Mouse (Mus musculus): ENCODE measurements at regions not wholly inside any gene's neighbourhood (a gene's known extent, or its start where the extent isn't known, plus 50 kb on each side); places are given as distances from the start of the nearest gene placed in this dataset.
"Not testable (repeated sequence)": the region's sequence is repeated elsewhere in the genome, so short reads cannot be mapped to it uniquely, and the experiment has no call there.

GRCm38 (mm10) chr2:97706651-97707050 is 955.4 kb upstream of the Gm10801 start:
- Histone ChIP-seq H3K27ac (replicated peaks; ENCODE audit: low read depth, low read length) (no peak overlapping the region), H3K4me3 (replicated peaks; ENCODE audit: low read depth, low read length) (no peak overlapping the region), H3K4me2 (ENCODE audit: low read length) (no peak overlapping the region), H3K27me3 (ENCODE audit: control insufficient read depth, insufficient read depth, low read length) (no peaks in the 10 kb centered on the region), H3K36me3 (ENCODE audit: control insufficient read depth, insufficient read depth, low read length) (no peaks in the 10 kb centered on the region), H3K9me3 (ENCODE audit: control insufficient read depth, low read length) (no peaks in the 10 kb centered on the region), H3K4me1 (ENCODE audit: control insufficient read depth, insufficient read depth, low read length) (no peaks in the 10 kb centered on the region), H3K9ac (replicated peaks; ENCODE audit: low read length) (no peak overlapping the region)
- WGBS: 92% methylated on average over 5 of the region's 5 CpGs
- ATAC-seq (ENCODE audit: low FRiP score, low TSS enrichment) (no peak), DNase-seq (no peak)

- H3K27ac ChIP-seq (replicated peaks; ENCODE audit: low read depth, low read length): no peak overlapping the region
- ATAC-seq (ENCODE audit: low FRiP score, low TSS enrichment) (no peak), DNase-seq (no peak)
- H3K27me3 ChIP-seq (ENCODE audit: control insufficient read depth, insufficient read depth, low read length): no peaks in the 10 kb centered on the region
- no peak overlapping the region for H3K9ac ChIP-seq (replicated peaks; ENCODE audit: low read length)
- H3K4me1 ChIP-seq (ENCODE audit: control insufficient read depth, insufficient read depth, low read length): no peaks in the 10 kb centered on the region
- no peak overlapping the region for H3K4me2 ChIP-seq (ENCODE audit: low read length)
- H3K36me3 ChIP-seq (ENCODE audit: control insufficient read depth, insufficient read depth, low read length): no peaks in the 10 kb centered on the region
- H3K4me3 ChIP-seq (replicated peaks; ENCODE audit: low read depth, low read length): no peak overlapping the region
- H3K9me3 ChIP-seq (ENCODE audit: control insufficient read depth, low read length): no peaks in the 10 kb centered on the region
Observed at GRCm38 (mm10) chr2:97707243-97707642, 954.8 kb upstream of the Gm10801 start.

- DNase-seq: peak; percentile 11
- no peaks in the 10 kb centered on the region for H3K9me3 ChIP-seq (ENCODE audit: control insufficient read depth, low read length)
- H3K4me3 ChIP-seq (replicated peaks; ENCODE audit: low read depth, low read length): no peak overlapping the region
- ATAC-seq (ENCODE audit: low FRiP score, low TSS enrichment): no peak
- H3K4me1 ChIP-seq (ENCODE audit: control insufficient read depth, insufficient read depth, low read length): no peaks in the 10 kb centered on the region
- no peak overlapping the region for H3K4me2 ChIP-seq (ENCODE audit: low read length)
- H3K9ac ChIP-seq (replicated peaks; ENCODE audit: low read length): no peak overlapping the region
- H3K36me3 ChIP-seq (ENCODE audit: control insufficient read depth, insufficient read depth, low read length): no peaks in the 10 kb centered on the region
- H3K27ac ChIP-seq (replicated peaks; ENCODE audit: low read depth, low read length): no peak overlapping the region
- no peaks in the 10 kb centered on the region for H3K27me3 ChIP-seq (ENCODE audit: control insufficient read depth, insufficient read depth, low read length)
- 30% methylated on average over 3 of the region's 3 CpGs for WGBS
Observed at GRCm38 (mm10) chr2:97707741-97708140, 954.3 kb upstream of the Gm10801 start.

GRCm38 (mm10) chr2:97725166-97725565 is 936.9 kb upstream of the Gm10801 start:
- no peaks in the 10 kb centered on the region for H3K36me3 ChIP-seq (ENCODE audit: control insufficient read depth, insufficient read depth, low read length)
- H3K27ac ChIP-seq (replicated peaks; ENCODE audit: low read depth, low read length): no peak overlapping the region
- no peak overlapping the region for H3K4me2 ChIP-seq (ENCODE audit: low read length)
- no peaks in the 10 kb centered on the region for H3K27me3 ChIP-seq (ENCODE audit: control insufficient read depth, insufficient read depth, low read length)
- no peak overlapping the region for H3K4me3 ChIP-seq (replicated peaks; ENCODE audit: low read depth, low read length)
- ATAC-seq (ENCODE audit: low FRiP score, low TSS enrichment) (no peak), DNase-seq (peak; percentile 58)
- no peak overlapping the region for H3K9ac ChIP-seq (replicated peaks; ENCODE audit: low read length)
- no peaks in the 10 kb centered on the region for H3K4me1 ChIP-seq (ENCODE audit: control insufficient read depth, insufficient read depth, low read length)
- 11% methylated on average over 2 of the region's 2 CpGs for WGBS
- no peaks in the 10 kb centered on the region for H3K9me3 ChIP-seq (ENCODE audit: control insufficient read depth, low read length)

GRCm38 (mm10) chr2:97768850-97769249 is 893.2 kb upstream of the Gm10801 start:
- no peaks in the 10 kb centered on the region for H3K27me3 ChIP-seq (ENCODE audit: control insufficient read depth, insufficient read depth, low read length)
- no peak overlapping the region for H3K27ac ChIP-seq (replicated peaks; ENCODE audit: low read depth, low read length)
- H3K36me3 ChIP-seq (ENCODE audit: control insufficient read depth, insufficient read depth, low read length): no peaks in the 10 kb centered on the region
- DNase-seq (no peak), ATAC-seq (ENCODE audit: low FRiP score, low TSS enrichment) (no peak)
- H3K4me3 ChIP-seq (replicated peaks; ENCODE audit: low read depth, low read length): no peak overlapping the region
- no peak overlapping the region for H3K4me2 ChIP-seq (ENCODE audit: low read length)
- no peak overlapping the region for H3K9ac ChIP-seq (replicated peaks; ENCODE audit: low read length)
- H3K9me3 ChIP-seq (ENCODE audit: control insufficient read depth, low read length): no peaks in the 10 kb centered on the region
- WGBS: 84% methylated on average over 3 of the region's 3 CpGs
- H3K4me1 ChIP-seq (ENCODE audit: control insufficient read depth, insufficient read depth, low read length): no peaks in the 10 kb centered on the region

GRCm38 (mm10) chr2:97777929-97778328 is 884.1 kb upstream of the Gm10801 start:
- Histone ChIP-seq H3K9me3 (ENCODE audit: control insufficient read depth, low read length) (no peaks in the 10 kb centered on the region; the same call in 1 of the 2 replicates), H3K27ac (replicated peaks; ENCODE audit: low read depth, low read length) (no peak overlapping the region), H3K4me1 (ENCODE audit: control insufficient read depth, insufficient read depth, low read length) (no peaks in the 10 kb centered on the region), H3K36me3 (ENCODE audit: control insufficient read depth, insufficient read depth, low read length) (no peaks in the 10 kb centered on the region), H3K4me3 (replicated peaks; ENCODE audit: low read depth, low read length) (no peak overlapping the region), H3K4me2 (ENCODE audit: low read length) (no peak overlapping the region), H3K27me3 (ENCODE audit: control insufficient read depth, insufficient read depth, low read length) (no peaks in the 10 kb centered on the region), H3K9ac (replicated peaks; ENCODE audit: low read length) (no peak overlapping the region)
- ATAC-seq (ENCODE audit: low FRiP score, low TSS enrichment): no peak
- DNase-seq: no peak
- WGBS: 91% methylated on average over 3 of the region's 3 CpGs

- 86% methylated on average over 3 of the region's 3 CpGs for WGBS
- H3K9ac ChIP-seq (replicated peaks; ENCODE audit: low read length); H3K36me3 ChIP-seq (ENCODE audit: control insufficient read depth, insufficient read depth, low read length); H3K4me1 ChIP-seq (ENCODE audit: control insufficient read depth, insufficient read depth, low read length); H3K4me2 ChIP-seq (ENCODE audit: low read length); ATAC-seq (ENCODE audit: low FRiP score, low TSS enrichment); H3K27me3 ChIP-seq (ENCODE audit: control insufficient read depth, insufficient read depth, low read length); H3K27ac ChIP-seq (replicated peaks; ENCODE audit: low read depth, low read length); H3K9me3 ChIP-seq (ENCODE audit: control insufficient read depth, low read length); H3K4me3 ChIP-seq (replicated peaks; ENCODE audit: low read depth, low read length); DNase-seq: not testable (repeated sequence)
Observed at GRCm38 (mm10) chr2:97780001-97780400, 882.0 kb upstream of the Gm10801 start.
